Mouse (Mus musculus) stomach, embryonic 16.5 days (tissue): ENCODE data around the gene Myom1. TPM values are rescaled to one million over a fixed set of nuclear protein-coding genes. Genes with fewer than 3 reads are reported as not detected.

Source experiments
- ATAC-seq: fragments of 200-750 bp; cut with Nextera tagmentation; 2 replicates; pipeline ENCODE4 v1.8.0; 2017; ENCODE audit warnings: moderate number of reproducible peaks, moderate TSS enrichment; ENCODE audit not compliant: insufficient read depth, low FRiP score
- H3K27ac ChIP-seq: fragments of 300-500 bp; sonication (generic); 2 replicates; pipeline ENCODE4 v1.5.1; 2014; ENCODE audit warnings: low read length
- H3K27me3 ChIP-seq: fragments of 300-500 bp; sonication (generic); 2 replicates; pipeline ENCODE4 v1.6.1; 2014; ENCODE audit warnings: low read length, control low read depth, mixed read lengths; ENCODE audit not compliant: control insufficient read depth, insufficient read depth
- H3K36me3 ChIP-seq: fragments of 300-500 bp; sonication (generic); 2 replicates; pipeline ENCODE4 v1.6.1; 2014; ENCODE audit warnings: low read length; ENCODE audit not compliant: control insufficient read depth, insufficient read depth
- H3K4me1 ChIP-seq: fragments of 300-500 bp; sonication (generic); 2 replicates; pipeline ENCODE4 v1.6.1; 2014; ENCODE audit warnings: low read length, control low read depth, mixed read lengths; ENCODE audit not compliant: control insufficient read depth, insufficient read depth
- H3K4me2 ChIP-seq: fragments of 300-500 bp; sonication (generic); 2 replicates; pipeline ENCODE4 v1.6.1; 2014; ENCODE audit warnings: low read depth, low read length, mixed read lengths
- H3K4me3 ChIP-seq: fragments of 300-500 bp; sonication (generic); replicated peaks from 2 replicates; pipeline ENCODE4 v1.5.1; 2014; ENCODE audit warnings: mild to moderate bottlenecking, low read length
- H3K9ac ChIP-seq: fragments of 300-500 bp; sonication (generic); 2 replicates; pipeline ENCODE4 v1.6.1; 2014; ENCODE audit warnings: low read length
- H3K9me3 ChIP-seq: fragments of 300-500 bp; sonication (generic); replicated peaks from 2 replicates; pipeline ENCODE4 v1.6.1; 2016; ENCODE audit warnings: low read length, control low read depth; ENCODE audit not compliant: control insufficient read depth
- WGBS: fragments of 180-500 bp; shearing (Covaris S2); extraction: QIAGEN DNeasy Blood & Tissue Kit; methylation state at CpG from one replicate; pipeline ENCODE4 v1.1.7; 2014; 5-methylcytosine and 5-hydroxymethylcytosine counted together
- polyA plus RNA-seq: library from polyadenylated mRNA; unstranded; fragments of >200 nt; fragmentation: Nextera tagmentation; extraction: Ambion mirVana; gene quantifications from 2 replicates; pipeline ENCODE4 v1.2.1, GENCODE M21; 2015

Gene Myom1
- polyA plus RNA-seq, 1 experiment from 2014 or later, result 21.1 TPM

- WGBS, result 86% methylated on average over 4 of the region's 4 CpGs
- Histone ChIP-seq H3K9me3 (no peaks in the 10 kb centered on the region), H3K27me3 (no peaks in the 10 kb centered on the region), H3K4me1 (peaks cover 4% of the 10 kb centered on the region; the same call in 1 of the 2 replicates), H3K9ac (no peak overlapping the region), H3K36me3 (no peaks in the 10 kb centered on the region), H3K27ac (no peak overlapping the region), H3K4me3 (no peak overlapping the region), H3K4me2 (no peak overlapping the region)
- ATAC-seq, result no peak
Observed at GRCm38 (mm10) chr17:71092341-71092740, 89.9 kb downstream of the Myom1 start.

- no peaks in the 10 kb centered on the region for H3K9me3 ChIP-seq
- H3K4me1 ChIP-seq, result peaks cover 4% of the 10 kb centered on the region; the same call in 1 of the 2 replicates
- 75% methylated on average over 5 of the region's 5 CpGs for WGBS
- no peaks in the 10 kb centered on the region for H3K27me3 ChIP-seq
- H3K9ac ChIP-seq, result no peak overlapping the region
- H3K36me3 ChIP-seq, result no peaks in the 10 kb centered on the region
- no peak for ATAC-seq
- no peak overlapping the region for H3K4me2 ChIP-seq
- no peak overlapping the region for H3K4me3 ChIP-seq
- no peak overlapping the region for H3K27ac ChIP-seq
Observed at GRCm38 (mm10) chr17:71093793-71094192, 91.4 kb downstream of the Myom1 start.

- Histone ChIP-seq H3K27me3 (no peaks in the 10 kb centered on the region), H3K9ac (no peak overlapping the region), H3K4me2 (no peak overlapping the region), H3K9me3 (no peaks in the 10 kb centered on the region), H3K27ac (no peak overlapping the region), H3K4me1 (peaks cover 4% of the 10 kb centered on the region; the same call in 1 of the 2 replicates), H3K36me3 (no peaks in the 10 kb centered on the region), H3K4me3 (no peak overlapping the region)
- 78% methylated on average over 3 of the region's 3 CpGs for WGBS
- no peak for ATAC-seq
Observed at GRCm38 (mm10) chr17:71094438-71094837, 92.0 kb downstream of the Myom1 start.

- Histone ChIP-seq H3K9ac (no peak overlapping the region), H3K9me3 (no peaks in the 10 kb centered on the region), H3K4me3 (no peak overlapping the region), H3K4me2 (no peak overlapping the region), H3K4me1 (no peaks in the 10 kb centered on the region), H3K27me3 (no peaks in the 10 kb centered on the region), H3K27ac (no peak overlapping the region), H3K36me3 (no peaks in the 10 kb centered on the region)
- ATAC-seq, result no peak
- WGBS, result 70% methylated on average over 8 of the region's 8 CpGs
Observed at GRCm38 (mm10) chr17:71096557-71097208, 94.2 kb downstream of the Myom1 start.

- no peak overlapping the region for H3K9ac ChIP-seq
- WGBS, result 64% methylated on average over 6 of the region's 6 CpGs
- H3K27me3 ChIP-seq, result no peaks in the 10 kb centered on the region
- no peak overlapping the region for H3K27ac ChIP-seq
- H3K4me1 ChIP-seq, result no peaks in the 10 kb centered on the region
- ATAC-seq, result no peak; the same call in 1 of the 2 replicates
- H3K36me3 ChIP-seq, result no peaks in the 10 kb centered on the region
- H3K9me3 ChIP-seq, result no peaks in the 10 kb centered on the region
- no peak overlapping the region for H3K4me3 ChIP-seq
- no peak overlapping the region for H3K4me2 ChIP-seq
Observed at GRCm38 (mm10) chr17:71097209-71097597, 94.8 kb downstream of the Myom1 start.

GRCm38 (mm10) chr17:71098606-71099005 is 96.2 kb downstream of the Myom1 start:
- H3K9me3 ChIP-seq, result no peaks in the 10 kb centered on the region
- H3K27me3 ChIP-seq, result no peaks in the 10 kb centered on the region
- H3K4me3 ChIP-seq, result no peak overlapping the region
- no peak overlapping the region for H3K27ac ChIP-seq
- H3K36me3 ChIP-seq, result no peaks in the 10 kb centered on the region
- ATAC-seq, result no peak
- WGBS, result 87% methylated on average over 3 of the region's 3 CpGs
- no peak overlapping the region for H3K9ac ChIP-seq
- H3K4me1 ChIP-seq, result no peaks in the 10 kb centered on the region
- H3K4me2 ChIP-seq, result no peak overlapping the region

GRCm38 (mm10) chr17:71102571-71103551 is 100.4 kb downstream of the Myom1 start:
- no peaks in the 10 kb centered on the region for H3K9me3 ChIP-seq
- H3K27ac ChIP-seq, result no peak overlapping the region; the same call in none of the 2 replicates
- peak overlapping the region; percentile 18; the same call in 1 of the 2 replicates for H3K4me2 ChIP-seq
- ATAC-seq, result peak; percentile 66; the same call in 1 of the 2 replicates
- WGBS, result 29% methylated on average over 17 of the region's 17 CpGs
- no peaks in the 10 kb centered on the region for H3K4me1 ChIP-seq
- H3K4me3 ChIP-seq, result no peak overlapping the region
- no peaks in the 10 kb centered on the region for H3K36me3 ChIP-seq
- H3K27me3 ChIP-seq, result no peaks in the 10 kb centered on the region
- peak overlapping the region; percentile 5; the same call in 1 of the 2 replicates for H3K9ac ChIP-seq

- Histone ChIP-seq H3K36me3 (no peaks in the 10 kb centered on the region), H3K27ac (no peak overlapping the region), H3K9me3 (no peaks in the 10 kb centered on the region), H3K27me3 (no peaks in the 10 kb centered on the region), H3K9ac (no peak overlapping the region), H3K4me3 (no peak overlapping the region), H3K4me1 (no peaks in the 10 kb centered on the region), H3K4me2 (no peak overlapping the region)
- WGBS, result 91% methylated on average over 7 of the region's 7 CpGs
- ATAC-seq, result no peak
Observed at GRCm38 (mm10) chr17:71105297-71105696, 102.9 kb downstream of the Myom1 start.

GRCm38 (mm10) chr17:71106250-71106649 is 103.8 kb downstream of the Myom1 start:
- WGBS, result 78% methylated on average over 8 of the region's 8 CpGs
- Histone ChIP-seq H3K4me2 (no peak overlapping the region), H3K27ac (no peak overlapping the region), H3K27me3 (no peaks in the 10 kb centered on the region), H3K4me3 (no peak overlapping the region), H3K9me3 (no peaks in the 10 kb centered on the region), H3K4me1 (no peaks in the 10 kb centered on the region), H3K9ac (no peak overlapping the region), H3K36me3 (no peaks in the 10 kb centered on the region)
- ATAC-seq, result no peak
